14 mouse cellular contexts compared by ENCODE assay signal in genomic region chrX:115396373-115396772, GRCm38 (mm10).
DNase-seq lines count a peak whose midpoint lies in the region; ATAC-seq and TF ChIP-seq lines count a peak whose summit lies in the region.
"Had no signal": no experiment of that assay in that cellular context is flagged by ENCODE, and none has a peak within 500 bp of the region (broad histone marks: within the 10 kb centered on the region; RNA-seq: fewer than 3 reads in every experiment).

No protein-coding gene starts in this region.

- no peaks in the 10 kb centered on the region for H3K4me1 ChIP-seq in hindbrain, embryonic 11.5 days (replicated peaks; ENCODE audit: control insufficient read depth, insufficient read depth, low read length)
- H3K4me1 ChIP-seq in hindbrain, embryonic 10.5 days (replicated peaks): no peaks in the 10 kb centered on the region
- no peaks in the 10 kb centered on the region for H3K4me1 ChIP-seq in midbrain, embryonic 14.5 days (ENCODE audit: control insufficient read depth, insufficient read depth, low read length)
- H3K4me1 ChIP-seq in midbrain, embryonic 10.5 days: no peaks in the 10 kb centered on the region
- no peaks in the 10 kb centered on the region for H3K4me1 ChIP-seq in stomach, postnatal 0 days (replicated peaks; ENCODE audit: control insufficient read depth, insufficient read depth)
- H3K4me1 ChIP-seq: embryonic facial prominence, embryonic 13.5 days; lung, embryonic 15.5 days had no signal

- ATAC-seq in hindbrain, embryonic 11.5 days (ENCODE audit: low FRiP score): no peak
- ATAC-seq in midbrain, embryonic 14.5 days (ENCODE audit: low FRiP score, low TSS enrichment): no peak
- no peak for ATAC-seq in stomach, postnatal 0 days (ENCODE audit: low FRiP score, low TSS enrichment)
- no peak for ATAC-seq in activated CD4-positive, CD25-positive, alpha-beta regulatory T cell, adult 4 months

- peak; percentile 56 for TF ChIP-seq CTCF in stomach, postnatal 0 days (IDR thresholded peaks at IDR 0.05; ENCODE audit: low read depth)

- H3K9ac ChIP-seq in hindbrain, embryonic 11.5 days (ENCODE audit: low read depth, low read length): no peak overlapping the region
- no peak overlapping the region for H3K9ac ChIP-seq in midbrain, embryonic 14.5 days (replicated peaks; ENCODE audit: low read length)
- H3K9ac ChIP-seq in stomach, postnatal 0 days (ENCODE audit: low read length): no peak overlapping the region
- H3K9ac ChIP-seq: embryonic facial prominence, embryonic 13.5 days; lung, embryonic 15.5 days had no signal

- no peaks in the 10 kb centered on the region for H3K36me3 ChIP-seq in hindbrain, embryonic 11.5 days (ENCODE audit: control insufficient read depth, insufficient read depth, low read length)
- H3K36me3 ChIP-seq in hindbrain, embryonic 10.5 days: no peaks in the 10 kb centered on the region
- H3K36me3 ChIP-seq in midbrain, embryonic 14.5 days (ENCODE audit: control insufficient read depth, insufficient read depth, low read length): no peaks in the 10 kb centered on the region
- H3K36me3 ChIP-seq in midbrain, embryonic 10.5 days: no peaks in the 10 kb centered on the region
- H3K36me3 ChIP-seq in stomach, postnatal 0 days (ENCODE audit: control insufficient read depth, insufficient read depth, low read length): no peaks in the 10 kb centered on the region
- H3K36me3 ChIP-seq: embryonic facial prominence, embryonic 13.5 days; lung, embryonic 15.5 days had no signal

- no peaks in the 10 kb centered on the region for H3K9me3 ChIP-seq in hindbrain, embryonic 11.5 days (ENCODE audit: control insufficient read depth, low read length)
- no peaks in the 10 kb centered on the region for H3K9me3 ChIP-seq in hindbrain, embryonic 10.5 days
- H3K9me3 ChIP-seq in midbrain, embryonic 14.5 days (ENCODE audit: control insufficient read depth, low read length): no peaks in the 10 kb centered on the region
- no peaks in the 10 kb centered on the region for H3K9me3 ChIP-seq in midbrain, embryonic 10.5 days (replicated peaks)
- H3K9me3 ChIP-seq in stomach, postnatal 0 days (ENCODE audit: control insufficient read depth, low read length): no peaks in the 10 kb centered on the region
- H3K9me3 ChIP-seq: embryonic facial prominence, embryonic 13.5 days; lung, embryonic 15.5 days had no signal

- WGBS in hindbrain, embryonic 11.5 days: 41% methylated on average over 3 of the region's 3 CpGs
- 58% methylated on average over 3 of the region's 3 CpGs for WGBS in hindbrain, embryonic 10.5 days
- 40% methylated on average over 3 of the region's 3 CpGs for WGBS in midbrain, embryonic 14.5 days
- WGBS in midbrain, embryonic 10.5 days: 53% methylated on average over 3 of the region's 3 CpGs
- WGBS in stomach, postnatal 0 days: 19% methylated on average over 3 of the region's 3 CpGs

- DNase-seq in hindbrain, embryonic 11.5 days (ENCODE audit: low spot score): peak; percentile 11
- no peak for DNase-seq in hindbrain, embryonic 10.5 days (ENCODE audit: low spot score)
- DNase-seq in midbrain, embryonic 14.5 days: peak; percentile 70
- no peak for DNase-seq in midbrain, embryonic 10.5 days (ENCODE audit: low spot score)
- DNase-seq in adipocyte (ENCODE audit: low spot score): peak; percentile 8
- DNase-seq in stomach, postnatal 0 days (ENCODE audit: low spot score): no peak
- no peak for DNase-seq in frontal cortex, postnatal 36 days (ENCODE audit: low spot score in 2 of 2)
- DNase-seq: adrenal gland, postnatal 10 days; cerebellum, adult 11-12 months; left cerebral cortex, postnatal 4 days; spleen, adult 18-20 months had no signal

- TF ChIP-seq EP300 in stomach, postnatal 0 days (optimal IDR thresholded peaks at IDR 0.05): no peak

- no peak overlapping the region for H3K27ac ChIP-seq in hindbrain, embryonic 11.5 days (ENCODE audit: low read depth, low read length)
- H3K27ac ChIP-seq in hindbrain, embryonic 10.5 days: no peak overlapping the region
- H3K27ac ChIP-seq in midbrain, embryonic 14.5 days (replicated peaks; ENCODE audit: low read depth, low read length): no peak overlapping the region
- H3K27ac ChIP-seq in midbrain, embryonic 10.5 days (replicated peaks): no peak overlapping the region
- no peak overlapping the region for H3K27ac ChIP-seq in stomach, postnatal 0 days (replicated peaks)
- H3K27ac ChIP-seq: embryonic facial prominence, embryonic 13.5 days; lung, embryonic 15.5 days had no signal

- H3K4me3 ChIP-seq in hindbrain, embryonic 11.5 days (ENCODE audit: low read depth, low read length): no peak overlapping the region
- H3K4me3 ChIP-seq in hindbrain, embryonic 10.5 days: no peak overlapping the region
- no peak overlapping the region for H3K4me3 ChIP-seq in midbrain, embryonic 14.5 days (replicated peaks; ENCODE audit: low read depth, low read length)
- H3K4me3 ChIP-seq in midbrain, embryonic 10.5 days: no peak overlapping the region
- no peak overlapping the region for H3K4me3 ChIP-seq in stomach, postnatal 0 days (ENCODE audit: low read depth, low read length)
- H3K4me3 ChIP-seq: embryonic facial prominence, embryonic 13.5 days; lung, embryonic 15.5 days had no signal

- no peak overlapping the region for H3K4me2 ChIP-seq in hindbrain, embryonic 11.5 days (replicated peaks; ENCODE audit: low read depth, low read length)
- no peak overlapping the region for H3K4me2 ChIP-seq in midbrain, embryonic 14.5 days (ENCODE audit: low read length)
- H3K4me2 ChIP-seq in stomach, postnatal 0 days (replicated peaks; ENCODE audit: low read depth): no peak overlapping the region
- H3K4me2 ChIP-seq: embryonic facial prominence, embryonic 13.5 days; lung, embryonic 15.5 days had no signal

- no peaks in the 10 kb centered on the region for H3K27me3 ChIP-seq in hindbrain, embryonic 11.5 days (ENCODE audit: control insufficient read depth, insufficient read depth, low read length)
- no peaks in the 10 kb centered on the region for H3K27me3 ChIP-seq in hindbrain, embryonic 10.5 days (ENCODE audit: insufficient read depth, poor library complexity, severe bottlenecking)
- no peaks in the 10 kb centered on the region for H3K27me3 ChIP-seq in midbrain, embryonic 14.5 days (ENCODE audit: control insufficient read depth, insufficient read depth, low read length)
- H3K27me3 ChIP-seq in midbrain, embryonic 10.5 days (ENCODE audit: low read depth, poor library complexity, severe bottlenecking): no peaks in the 10 kb centered on the region
- no peaks in the 10 kb centered on the region for H3K27me3 ChIP-seq in stomach, postnatal 0 days (ENCODE audit: control insufficient read depth, insufficient read depth, low read length)
- H3K27me3 ChIP-seq: embryonic facial prominence, embryonic 13.5 days; lung, embryonic 15.5 days had no signal

Comparison
In these comparisons a context has a peak if more than half of its experiments do, and no peak if none do; other contexts are left out.
1. DNase-seq: peak in hindbrain, embryonic 11.5 days (single experiment), midbrain, embryonic 14.5 days (single experiment) and adipocyte (single experiment); none in hindbrain, embryonic 10.5 days (single experiment), midbrain, embryonic 10.5 days (single experiment), stomach, postnatal 0 days (single experiment) and frontal cortex, postnatal 36 days (0 of 2).